Mouse (Mus musculus) adrenal gland, postnatal 25 days (tissue): ENCODE results near the gene Ush2a. TPM values are rescaled to one million over a fixed set of nuclear protein-coding genes. Genes with fewer than 3 reads are reported as not detected.
A peak's percentile ranks its signal among the peaks of the same experiment; 100 is the strongest.

Experiments
- DNase-seq: peaks from one replicate; pipeline ENCODE4 v3.0.0; 2021; ENCODE audit warnings: mixed read lengths
- total RNA-seq: library from RNA; stranded (reverse); gene quantifications from 2 replicates; pipeline ENCODE4 v1.2.3, GENCODE M21; 2021

The Ush2a gene
- total RNA-seq, 1 experiment from 2014 or later = 0.06 TPM

- DNase-seq = no peak
Observed at GRCm38 (mm10) chr1:188543364-188543763, 281.5 kb downstream of the Ush2a start.

DNA sequence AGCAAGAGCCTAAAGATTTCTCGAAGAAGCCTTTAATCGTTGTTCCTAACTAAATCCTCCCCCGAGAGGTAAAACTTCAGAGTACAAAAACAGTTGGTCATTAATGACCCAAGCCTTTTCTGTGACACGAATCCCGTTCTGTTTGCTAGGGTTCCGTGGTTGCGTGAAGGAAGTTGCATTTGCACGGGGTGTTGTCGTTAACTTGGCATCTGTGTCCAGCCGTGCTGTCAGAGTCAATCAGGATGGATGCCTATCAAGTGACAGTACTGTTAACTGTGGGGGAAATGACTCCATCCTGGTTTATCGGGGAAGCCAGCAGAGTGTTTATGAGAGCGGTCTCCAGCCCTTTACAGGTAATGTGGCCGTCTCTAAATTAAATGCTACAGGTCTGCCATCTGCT, 287.9 kb downstream of the Ush2a start:
- DNase-seq = no peak

DNA sequence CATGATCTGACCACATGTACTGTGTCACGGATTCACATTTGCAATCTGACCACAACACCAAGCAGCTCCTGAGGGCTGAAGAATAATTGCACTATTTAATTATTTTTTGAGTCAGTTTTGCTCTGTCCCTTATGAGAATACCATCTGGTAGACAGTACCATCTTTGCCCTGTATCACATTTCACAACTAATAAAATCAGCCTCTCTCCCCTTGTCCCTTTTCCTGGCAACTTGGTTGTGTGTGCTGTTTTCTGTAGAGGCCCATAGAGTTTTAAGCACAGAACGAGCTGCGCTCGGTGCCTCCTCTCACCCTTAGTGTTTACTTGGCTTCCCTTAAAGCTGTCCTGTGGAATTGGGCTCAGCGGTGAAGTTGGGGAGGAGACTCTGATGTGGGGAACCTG, 290.0 kb downstream of the Ush2a start:
- DNase-seq = no peak

DNA sequence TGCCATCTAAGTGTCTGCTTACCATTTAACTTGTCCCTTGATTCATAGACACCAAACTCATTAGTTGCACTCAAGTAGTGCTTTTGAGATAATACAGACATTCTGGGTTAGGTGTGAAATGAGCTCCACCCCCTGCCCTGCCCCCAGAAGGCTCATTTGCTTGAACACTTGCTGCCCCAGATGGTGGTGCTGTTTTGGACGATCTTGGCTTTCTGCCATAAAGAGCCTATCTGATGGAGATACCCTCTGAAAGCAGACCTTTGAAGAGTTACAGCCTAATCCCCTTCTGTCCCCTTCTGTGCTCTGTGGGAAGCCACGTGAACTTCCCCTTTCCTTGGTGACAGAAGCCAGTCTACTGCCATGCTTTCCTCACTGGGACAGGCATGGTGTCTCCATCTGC, 297.1 kb downstream of the Ush2a start:
- no peak for DNase-seq

DNA sequence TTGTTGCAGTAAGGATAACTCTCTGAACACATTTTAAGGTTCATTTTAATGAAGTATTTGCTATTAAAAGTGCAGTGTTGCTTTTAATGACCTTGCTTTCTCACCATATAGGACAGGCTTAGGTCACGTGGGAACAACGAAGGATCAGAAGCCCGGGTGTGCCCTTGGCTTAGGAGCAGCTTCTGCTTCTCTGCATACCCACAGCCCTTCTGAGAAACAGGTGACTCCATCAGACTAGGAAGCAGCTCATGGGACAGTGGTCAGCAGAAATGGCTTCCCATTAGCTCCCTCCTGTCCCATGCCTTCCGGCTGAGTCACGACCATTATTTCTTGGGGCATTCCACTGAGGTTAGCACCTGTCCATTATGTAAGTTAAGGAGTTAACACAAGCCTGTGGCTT, 304.4 kb downstream of the Ush2a start:
- DNase-seq = no peak

DNA sequence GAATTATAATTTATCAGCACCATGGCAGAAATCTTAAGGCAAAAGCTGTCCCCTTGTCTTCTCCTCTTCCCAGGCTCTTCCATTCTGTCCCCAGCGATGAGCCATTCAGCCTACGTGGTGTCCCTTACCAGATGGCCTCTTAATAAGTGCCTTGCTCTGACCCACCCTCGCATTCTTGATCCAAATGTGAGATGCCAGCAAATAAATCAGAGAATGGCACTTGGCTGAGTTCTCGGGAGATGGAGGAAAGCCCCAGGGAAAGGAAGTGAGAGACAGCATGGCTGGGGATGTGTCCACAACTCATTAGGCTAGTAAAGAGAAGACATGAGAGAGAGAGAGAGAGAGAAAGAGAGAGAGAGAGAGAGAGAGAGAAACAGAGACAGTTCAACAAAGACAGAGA, 305.7 kb downstream of the Ush2a start:
- DNase-seq = no peak

DNA sequence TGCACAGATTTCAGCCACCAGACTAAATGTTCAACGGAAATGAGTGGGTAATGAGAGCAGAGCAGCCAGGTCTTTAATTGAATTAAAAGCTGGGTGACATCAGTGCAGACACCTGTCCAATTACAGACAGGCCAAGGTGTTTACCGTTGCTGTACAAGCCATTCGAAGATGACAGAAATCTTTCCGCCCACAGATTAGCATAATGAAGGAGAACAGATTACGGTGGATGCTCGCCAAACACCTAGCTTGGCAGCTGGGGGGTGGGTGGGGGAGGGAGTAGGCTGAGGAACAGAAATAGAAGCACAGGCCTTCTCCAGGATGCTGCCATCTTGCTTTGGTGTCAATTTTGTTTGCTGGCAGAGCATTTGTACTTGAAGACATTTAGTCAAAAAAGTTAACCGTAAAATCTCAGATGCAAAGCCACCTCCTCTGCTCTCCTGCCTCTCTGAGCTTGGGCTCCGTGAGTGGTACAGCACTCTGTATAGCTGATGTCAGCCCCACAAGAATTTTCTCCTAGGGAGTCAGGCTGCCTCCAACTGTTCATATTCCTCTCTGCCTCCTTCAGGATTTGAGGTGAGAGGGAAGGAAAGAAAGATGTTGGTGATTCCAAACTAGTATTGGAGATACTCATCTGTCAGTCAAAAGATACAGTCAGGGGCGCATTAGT, 306.6 kb downstream of the Ush2a start:
- no peak for DNase-seq

- no peak for DNase-seq
Observed at GRCm38 (mm10) chr1:188576246-188576747, 314.5 kb downstream of the Ush2a start.

- no peak for DNase-seq
Observed at GRCm38 (mm10) chr1:188577376-188577775, 315.6 kb downstream of the Ush2a start.

DNA sequence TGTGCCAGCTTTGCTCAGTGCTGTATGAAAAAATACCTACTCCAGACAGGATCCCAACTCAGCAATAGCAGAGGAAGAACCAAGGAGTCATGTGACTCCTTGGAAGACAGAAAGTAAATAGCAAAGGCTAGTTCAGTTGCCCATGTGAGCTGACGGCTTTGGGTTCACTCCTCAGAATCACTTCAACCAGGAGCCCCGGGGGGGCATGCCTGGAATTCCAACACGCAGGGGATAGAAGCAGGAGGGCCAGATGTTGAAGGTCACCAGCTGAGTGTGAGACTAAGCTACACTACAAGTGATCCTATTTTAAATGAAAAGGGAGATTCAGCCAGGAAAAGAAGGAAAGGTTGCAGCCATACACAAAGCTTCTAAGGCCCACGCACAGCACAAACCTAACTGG, 319.3 kb downstream of the Ush2a start:
- no peak for DNase-seq

- DNase-seq = no peak
Observed at GRCm38 (mm10) chr1:188595251-188595650, 333.4 kb downstream of the Ush2a start.

GRCm38 (mm10) chr1:188598052-188598451, 336.2 kb downstream of the Ush2a start:
- no peak for DNase-seq

DNA sequence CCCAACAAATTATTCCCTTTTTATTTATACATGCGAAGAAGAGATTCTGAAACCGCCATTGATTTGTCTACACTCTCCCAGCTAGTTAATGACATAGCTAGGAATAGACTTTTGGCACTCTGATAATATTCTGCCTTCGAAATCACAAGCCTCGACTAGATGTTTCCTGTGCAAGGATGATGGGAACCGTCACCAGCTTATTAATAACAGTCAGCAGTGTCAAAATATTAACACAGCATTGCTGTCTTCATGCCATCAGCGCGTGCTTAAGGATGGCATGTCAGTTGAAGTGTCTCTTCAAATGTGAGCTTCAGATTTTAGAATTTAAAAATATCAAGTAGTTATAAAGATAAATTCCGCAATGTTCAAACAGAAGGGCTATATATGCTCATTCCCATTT, 337.3 kb downstream of the Ush2a start:
- DNase-seq = no peak

GRCm38 (mm10) chr1:188606450-188606849, 344.6 kb downstream of the Ush2a start:
- DNase-seq = no peak

GRCm38 (mm10) chr1:188616547-188616946, 354.7 kb downstream of the Ush2a start:
- DNase-seq = no peak

DNA sequence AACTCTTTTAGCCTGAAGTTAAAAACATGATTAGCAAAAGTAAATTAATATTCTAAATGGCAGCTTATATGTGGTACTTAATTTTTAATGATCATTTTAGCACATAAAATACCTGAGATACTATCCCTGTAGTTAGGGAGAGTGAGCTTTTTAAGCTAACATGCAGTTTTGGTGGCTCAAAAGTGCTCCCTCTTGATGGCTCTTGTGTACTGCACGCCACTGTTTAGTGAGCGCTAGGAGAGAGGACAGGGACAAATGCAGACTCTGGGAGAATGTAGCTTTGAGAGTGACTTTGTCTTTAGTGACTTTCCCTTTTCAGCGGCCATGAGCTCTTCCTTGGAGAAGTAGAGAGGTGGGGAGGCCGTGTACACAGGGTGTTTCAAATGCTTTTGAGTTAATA, 371.9 kb downstream of the Ush2a start:
- peak; percentile 10 for DNase-seq

DNA sequence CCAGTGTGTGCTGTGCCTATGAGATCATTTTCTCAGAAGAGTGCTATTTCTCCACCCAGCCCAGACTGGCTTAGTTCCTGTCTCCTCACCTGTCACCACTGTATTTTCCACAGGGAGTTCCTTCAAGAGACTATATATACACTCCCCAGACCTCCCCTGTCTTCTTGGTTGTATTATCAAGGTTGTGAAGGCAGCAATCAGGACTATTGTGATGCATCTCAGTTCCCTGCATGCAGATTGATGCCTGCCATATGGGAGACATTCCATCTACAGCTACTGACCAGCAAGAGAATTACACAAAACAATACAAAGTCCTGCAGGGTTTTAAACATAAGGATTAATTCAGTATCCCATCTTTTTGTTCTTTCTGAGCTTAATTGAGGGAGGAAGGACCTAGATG, 377.8 kb downstream of the Ush2a start:
- no peak for DNase-seq

- DNase-seq = no peak
Observed at GRCm38 (mm10) chr1:188643156-188643555, 381.3 kb downstream of the Ush2a start.

DNA sequence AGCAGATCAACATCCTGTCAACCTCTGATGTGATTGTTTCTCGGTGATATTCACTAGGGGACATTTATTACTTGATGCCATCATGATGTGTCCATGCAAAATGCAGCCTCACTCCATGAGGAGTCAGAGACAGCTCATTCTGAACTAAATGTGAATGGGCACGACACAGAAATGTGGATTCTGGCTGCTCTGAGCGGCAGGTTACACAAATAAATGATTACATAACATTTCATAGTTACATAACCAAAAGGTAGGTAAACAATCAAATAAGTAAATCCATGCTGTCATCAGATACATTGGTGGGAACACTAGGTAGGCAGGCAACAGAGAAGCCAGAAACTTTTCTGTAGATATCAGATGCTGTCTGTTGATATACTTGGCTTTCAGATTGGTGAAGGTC, 391.2 kb downstream of the Ush2a start:
- no peak for DNase-seq

GRCm38 (mm10) chr1:188656121-188656520, 394.3 kb downstream of the Ush2a start:
- DNase-seq = no peak

- DNase-seq = no peak
Observed at GRCm38 (mm10) chr1:188659159-188659558, 397.3 kb downstream of the Ush2a start.

DNA sequence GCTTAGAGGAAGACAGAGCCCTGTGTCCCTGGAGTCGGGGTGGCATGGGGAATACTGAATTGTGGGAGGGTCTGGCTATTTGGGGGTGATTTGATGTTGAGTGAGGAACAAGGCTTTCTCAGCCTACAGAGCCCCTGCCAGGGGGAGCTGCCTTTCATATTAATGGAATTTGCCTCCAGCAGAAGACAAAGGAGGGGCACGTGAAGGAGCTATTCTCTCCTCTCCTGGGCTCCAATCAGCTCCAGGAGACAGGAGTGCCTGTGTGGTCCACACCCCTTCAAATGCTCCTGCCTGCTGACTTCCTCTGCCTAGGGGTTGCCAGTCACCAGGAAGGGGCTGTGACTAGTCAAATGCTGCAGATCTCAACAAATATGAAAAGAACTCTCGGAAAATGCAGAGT, 398.5 kb downstream of the Ush2a start:
- no peak for DNase-seq

DNA sequence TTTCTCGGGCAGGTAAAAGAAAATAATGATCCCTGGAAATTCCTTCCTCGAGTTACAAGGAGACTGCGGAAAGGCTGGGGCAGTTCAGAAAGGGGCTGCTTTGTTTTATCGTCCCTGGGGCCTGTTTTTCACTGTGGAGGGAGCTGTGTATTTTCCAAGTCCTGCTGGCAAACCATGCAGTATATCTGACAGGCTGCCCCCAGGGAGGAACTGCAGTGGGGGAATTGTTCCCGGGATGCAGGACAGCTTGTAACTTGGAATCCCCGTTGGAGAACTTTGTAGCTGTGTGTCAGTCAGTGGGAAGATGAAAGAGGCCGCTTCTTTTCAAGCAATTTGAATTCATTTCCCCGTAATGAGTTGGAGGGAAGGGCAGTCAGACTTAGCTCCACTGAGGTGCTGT, 399.1 kb downstream of the Ush2a start:
- no peak for DNase-seq

DNA sequence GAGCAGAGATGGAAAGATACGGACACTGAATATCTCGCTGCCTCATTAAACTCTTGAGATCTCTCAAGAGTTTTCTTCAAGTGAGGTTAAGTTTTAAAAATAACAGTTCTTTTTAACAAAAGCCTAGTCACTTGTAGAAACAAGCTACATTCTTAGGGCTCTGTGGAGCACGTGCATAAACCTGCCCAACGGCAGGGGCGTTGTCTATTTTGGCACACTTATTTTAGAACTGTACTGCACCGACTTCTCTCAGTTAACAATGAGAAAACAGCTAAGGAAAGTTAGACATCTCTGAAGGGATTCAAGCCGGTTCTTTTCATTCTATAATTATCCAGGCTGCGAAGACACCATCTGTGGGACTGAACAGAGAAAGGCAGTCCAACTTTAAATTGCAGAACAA, 405.6 kb downstream of the Ush2a start:
- DNase-seq = no peak

- DNase-seq = no peak
Observed at GRCm38 (mm10) chr1:188668513-188668912, 406.7 kb downstream of the Ush2a start.
